In genomic region chr3:101206172-101206571, GRCm38 (mm10) we compare ENCODE assay signal across 7 mouse cellular contexts.
DNase-seq lines count a peak whose midpoint lies in the region; TF ChIP-seq lines count a peak whose summit lies in the region.
"Not testable (repeated sequence)": the region's sequence is repeated elsewhere in the genome, so short reads cannot be mapped to it uniquely, and the experiment has no call there.

No protein-coding gene starts in this region.

- peaks cover 0 to 26% of the 10 kb centered on the region in 2 experiments; a peak in 3 of 4 replicates for H3K4me1 ChIP-seq in CH12.LX (ENCODE audit: control insufficient read depth in 1 of 2, insufficient read depth in 2 of 2)
- not testable (repeated sequence) for H3K4me1 ChIP-seq in kidney, adult 2 months (ENCODE audit: control insufficient read depth, insufficient read depth, low read length)

- not testable (repeated sequence) for H3K4me3 ChIP-seq in CH12.LX (replicated peaks in 1 of 3; ENCODE audit: low read depth in 2 of 3, low read length in 2 of 3, poor library complexity in 1 of 3); kidney, adult 2 months (ENCODE audit: insufficient read depth, low read depth, low read length)

- not testable (repeated sequence) for TF ChIP-seq POLR2A in CH12.LX (IDR thresholded peaks at IDR 0.05; ENCODE audit: low read depth, low read length); kidney, adult 2 months (IDR thresholded peaks at IDR 0.05; ENCODE audit: low read depth, low read length)

- H3K4me2 ChIP-seq in CH12.LX (ENCODE audit: insufficient read depth, low read depth, poor library complexity, severe bottlenecking) = not testable (repeated sequence)

- not testable (repeated sequence) for H3K27me3 ChIP-seq in CH12.LX (replicated peaks); kidney, adult 2 months (replicated peaks; ENCODE audit: control insufficient read depth, insufficient read depth, low read length)

- not testable (repeated sequence) for DNase-seq in CH12.LX (ENCODE audit: extremely low read depth)
- DNase-seq in ZHBTc4 (ENCODE audit: low read depth, low spot score) = peak; percentile 74
- peak; percentile 6 for DNase-seq in c-Kit-positive CD71-positive TER-119-negative erythroid progenitor cells, embryonic 14.5 days (ENCODE audit: low read depth)
- peak; percentile 20 for DNase-seq in gastrocnemius, adult 18-20 months (ENCODE audit: low spot score)
- DNase-seq in kidney, adult 2 months = peak; percentile 10
- peak; percentile 32 to 37 for DNase-seq in lung, adult 18-20 months
- peak; percentile 29 to 38 for DNase-seq in spleen, postnatal 36 days (ENCODE audit: low spot score in 2 of 2)

- not testable (repeated sequence) for H3K79me2 ChIP-seq in CH12.LX (replicated peaks; ENCODE audit: control insufficient read depth, extremely low read depth, insufficient read depth, poor library complexity, severe bottlenecking)

- 97% methylated on average over 13 of the region's 13 CpGs for WGBS in kidney, adult 2 months

- in situ Hi-C loops in CH12.LX (cut with MboI; ENCODE audit: low pct_ligation_motif_present, low pct_unique_long_range_greater_than_20kb, low sequenced_read_pairs) = not testable (repeated sequence)

- dilution Hi-C loops in CH12.LX (cut with MboI; ENCODE audit: extremely low pct_ligation_motif_present, extremely low pct_unique_long_range_greater_than_20kb, low sequenced_read_pairs) = not testable (repeated sequence)

- H3K9me3 ChIP-seq in CH12.LX (replicated peaks; ENCODE audit: low read length) = not testable (repeated sequence)

- TF ChIP-seq CTCF in CH12.LX (conservative IDR thresholded peaks at IDR 0.05 in 1 of 2, IDR thresholded peaks at IDR 0.05 in 1 of 2; ENCODE audit: low read depth in 2 of 2, low read length in 2 of 2); kidney, adult 2 months (conservative IDR thresholded peaks at IDR 0.05; ENCODE audit: insufficient read depth, insufficient read length, low read depth, low read length): not testable (repeated sequence)

- not testable (repeated sequence) for TF ChIP-seq RAD21 in CH12.LX (IDR thresholded peaks at IDR 0.05; ENCODE audit: low read depth, low read length)

- H3K36me3 ChIP-seq in CH12.LX (replicated peaks in 1 of 2; ENCODE audit: control insufficient read depth in 1 of 2, insufficient read depth in 1 of 2, low read length in 1 of 2); kidney, adult 2 months (ENCODE audit: control insufficient read depth, insufficient read depth, low read length): not testable (repeated sequence)

- not testable (repeated sequence) for H3K9ac ChIP-seq in CH12.LX (ENCODE audit: insufficient read depth, low read depth)

- H3K27ac ChIP-seq in CH12.LX (ENCODE audit: insufficient read depth, low read depth); kidney, adult 2 months (ENCODE audit: insufficient read depth, low read depth, low read length): not testable (repeated sequence)

- not testable (repeated sequence) for TF ChIP-seq EP300 in CH12.LX (IDR thresholded peaks at IDR 0.05; ENCODE audit: low read length)

TF ChIP-seq in CH12.LX, 34 proteins besides CTCF, POLR2A, EP300 and RAD21:
- TF ChIP-seq USF1 (IDR thresholded peaks at IDR 0.05; ENCODE audit: low read depth, low read length) (peak; percentile 12; the same call in 1 of the 2 replicates), HCFC1 (IDR thresholded peaks at IDR 0.05; ENCODE audit: low read depth, low read length) (peak; percentile 62)
